Mouse (Mus musculus) liver, adult 10 weeks (tissue): Measurements from ENCODE around the gene Spata22. TPM values are rescaled to one million over a fixed set of nuclear protein-coding genes. Genes with fewer than 3 reads are reported as not detected.

Experiments used
- polyA plus RNA-seq: library from polyadenylated mRNA; stranded (reverse); fragments of 350-450 nt; fragmentation: Illumina TruSeq; extraction: RNeasy Lipid Tissue Mini Kit (QIAGEN cat#74804); gene quantifications from one replicate; pipeline ENCODE4 v1.2.3, GENCODE M21; 2014; ENCODE audit warnings: low read depth, low replicate concordance

Gene Spata22
- polyA plus RNA-seq = 25.1 TPM

DNA sequence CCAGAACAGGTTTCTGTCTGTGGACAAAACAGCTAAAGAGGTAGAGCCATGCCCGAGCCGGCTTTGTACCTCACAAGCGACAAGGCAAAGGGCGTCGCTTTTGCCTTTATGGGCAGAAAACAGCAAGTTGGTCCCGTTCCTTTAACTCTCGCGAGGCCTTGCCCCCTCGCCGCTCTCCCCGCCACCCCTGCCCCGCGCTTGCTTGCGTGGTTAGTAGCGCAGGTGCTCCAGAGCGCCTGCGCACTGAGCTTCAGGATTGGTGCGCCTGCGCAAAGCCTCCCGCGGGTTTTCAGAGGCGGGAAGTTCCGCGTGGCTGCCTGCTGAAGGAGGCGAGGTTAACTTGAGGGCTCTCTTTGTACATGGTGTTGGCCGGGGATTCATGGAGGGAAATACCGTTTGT is at the start of gene Spata22, which contains the start of the genes Aspa and Gm49340:
Spata22 (plus strand) TSS at position 300 of the 400 bp plus-strand sequence.
Aspa (minus strand) TSS at position 155 of the 400 bp plus-strand sequence.
Gm49340 (plus strand) TSS at position 300 of the 400 bp plus-strand sequence.

GRCm38 (mm10) chr11:73350483-73350882 is 20.9 kb downstream of the Spata22 start, which contains the start of gene Olfr20:
Olfr20 (plus strand) TSS chr11:73350783.

DNA sequence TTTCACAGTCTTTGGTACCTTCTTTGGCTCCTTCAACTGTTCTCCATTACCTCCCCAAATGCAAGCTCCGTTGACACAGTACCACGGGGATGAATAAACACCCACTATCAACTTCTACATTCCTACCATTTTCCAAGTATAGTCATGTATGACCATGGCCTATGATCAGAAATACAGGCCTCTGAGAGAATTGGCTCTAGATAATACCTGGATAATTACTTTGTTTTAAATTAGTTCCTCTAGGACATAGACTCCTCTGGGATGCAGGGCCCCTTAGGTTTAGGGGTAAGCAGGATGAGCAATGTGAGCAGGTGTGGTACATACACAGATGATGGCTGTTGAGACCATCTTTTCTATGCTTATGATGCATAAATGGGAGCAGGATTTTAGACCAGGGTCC is 41.4 kb downstream of the Spata22 start, which contains the start of gene Olfr376:
Olfr376 (plus strand) TSS at position 301 of the 400 bp plus-strand sequence.

Other genes with a start within 250 kb of the Spata22 start
- gene Itgae, start 239.2 kb upstream of the Spata22 start, polyA plus RNA-seq = 0.13 TPM
- 0.21 TPM for gene Haspin, start 191.4 kb upstream of the Spata22 start, polyA plus RNA-seq
- gene P2rx5, start 169.3 kb upstream of the Spata22 start, polyA plus RNA-seq = not detected
- gene Emc6, start 152.7 kb upstream of the Spata22 start, polyA plus RNA-seq = 45.7 TPM
- 9.5 TPM for gene Tax1bp3, start 152.7 kb upstream of the Spata22 start, polyA plus RNA-seq
- 7.8 TPM for gene Ctns, start 130.7 kb upstream of the Spata22 start, polyA plus RNA-seq
- 20.3 TPM for gene Shpk, start 130.3 kb upstream of the Spata22 start, polyA plus RNA-seq
- not detected for gene Trpv1, start 95.4 kb upstream of the Spata22 start, polyA plus RNA-seq
- gene Trpv3, start 62.4 kb upstream of the Spata22 start, polyA plus RNA-seq = not detected
- gene Aspa, start 145 bp upstream of the Spata22 start, polyA plus RNA-seq = 63.7 TPM
- 0.29 TPM for gene Gm49340, start within 50 bp of the Spata22 start, polyA plus RNA-seq
- gene Olfr20, start 21.0 kb downstream of the Spata22 start, polyA plus RNA-seq = not detected
- not detected for gene Olfr376, start 41.5 kb downstream of the Spata22 start, polyA plus RNA-seq
- not detected for gene Olfr1, start 69.9 kb downstream of the Spata22 start, polyA plus RNA-seq
- not detected for gene Olfr378, start 98.7 kb downstream of the Spata22 start, polyA plus RNA-seq
- gene Olfr380, start 127.8 kb downstream of the Spata22 start, polyA plus RNA-seq = not detected
- not detected for gene Olfr381, start 161.9 kb downstream of the Spata22 start, polyA plus RNA-seq
- not detected for gene Olfr382, start 187.5 kb downstream of the Spata22 start, polyA plus RNA-seq